Mouse (Mus musculus): ENCODE results near the gene Lsm14b.

- TF ChIP-seq EP300 (optimal IDR thresholded peaks at IDR 0.05) (no peak), CTCF (IDR thresholded peaks at IDR 0.05; ENCODE audit: low read depth) (no peak)
These were observed 2.0 kb upstream of the Lsm14b start for GRCm38 (mm10) chr2:180022751-180023150.
